Mouse (Mus musculus) megakaryocyte, embryonic 14.5 days (primary cell): ENCODE measurements around the gene Gpr37.

Source experiments
- FLI1 ChIP-seq: IDR thresholded peaks from 2 replicates; pipeline ENCODE4 v1.6.1; 2012; ENCODE audit warnings: low read length, inconsistent platforms, mixed read lengths
- GATA1 ChIP-seq: IDR thresholded peaks from 3 replicates; pipeline ENCODE4 v1.6.1; 2012; ENCODE audit warnings: mixed read lengths, low read length, inconsistent platforms, borderline replicate concordance

GRCm38 (mm10) chr6:25690284-25690605, 284 bp downstream of the Gpr37 start:
- TF ChIP-seq FLI1 = no peak
- TF ChIP-seq GATA1 = no peak
